Mouse (Mus musculus): Measurements from ENCODE around the gene Col25a1. TPM values are rescaled to one million over a fixed set of nuclear protein-coding genes. Genes with fewer than 3 reads are reported as not detected.
A peak's percentile ranks its signal among the peaks of the same experiment; 100 is the strongest.

Col25a1 gene
- total and polyA plus RNA-seq, 2 experiments from 2014 or later, result 4.2 to 15.7 TPM

DNA sequence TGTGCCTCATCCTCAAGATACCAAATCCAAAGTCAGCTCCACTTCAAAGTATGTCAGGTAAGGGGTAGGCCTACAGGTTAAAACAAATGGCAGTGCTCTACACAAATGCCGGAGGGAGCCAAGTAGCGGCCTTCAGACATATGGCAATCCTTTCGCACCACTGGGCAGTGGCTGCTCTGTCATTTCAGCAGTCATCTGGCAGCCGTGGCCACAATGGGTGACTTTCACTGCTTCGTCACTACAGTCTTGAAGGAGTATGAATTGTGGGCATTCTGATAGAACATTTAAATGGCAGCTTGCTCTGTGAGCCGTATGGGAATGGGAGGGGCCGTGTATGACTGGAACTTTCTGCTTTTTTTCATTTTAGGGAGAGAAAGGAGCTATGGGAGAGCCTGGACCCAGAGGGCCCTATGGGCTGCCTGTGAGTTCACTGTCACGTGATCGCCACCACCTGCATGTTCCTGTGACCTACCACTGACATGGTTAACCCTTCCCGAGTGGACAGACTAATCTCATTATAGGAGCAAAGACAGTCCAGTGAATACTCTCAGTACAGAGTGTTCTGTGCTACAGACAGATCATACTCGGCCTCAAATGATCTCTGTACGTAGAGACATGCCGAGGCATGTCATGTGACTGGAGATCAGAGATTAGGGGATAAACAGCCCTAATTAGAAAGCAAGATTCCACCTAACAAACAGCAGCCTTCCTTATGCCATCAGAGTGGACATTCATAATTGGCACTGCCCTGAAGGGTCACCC, 451.8 kb downstream of the Col25a1 start:
- ATAC-seq, result peak; percentile 66
- Histone ChIP-seq H3K4me1 (ENCODE audit: insufficient read depth, low read length) (no peaks in the 10 kb centered on the region), H3K27ac (no peak overlapping the region), H3K4me2 (ENCODE audit: low read depth, low read length) (no peak overlapping the region), H3K4me3 (ENCODE audit: low read length) (no peak overlapping the region), H3K36me3 (ENCODE audit: insufficient read depth, low read length) (no peaks in the 10 kb centered on the region), H3K9ac (replicated peaks; ENCODE audit: low read length) (no peak overlapping the region), H3K27me3 (ENCODE audit: insufficient read depth, low read length) (no peaks in the 10 kb centered on the region), H3K9me3 (ENCODE audit: low read length) (no peaks in the 10 kb centered on the region)
- no peak for TF ChIP-seq CTCF (IDR thresholded peaks at IDR 0.05; ENCODE audit: low read depth)
- DNase-seq (ENCODE audit: low spot score), result peak; percentile 41
- 74% methylated on average over 13 of the region's 13 CpGs for whole genome bisulfite sequencing

DNA sequence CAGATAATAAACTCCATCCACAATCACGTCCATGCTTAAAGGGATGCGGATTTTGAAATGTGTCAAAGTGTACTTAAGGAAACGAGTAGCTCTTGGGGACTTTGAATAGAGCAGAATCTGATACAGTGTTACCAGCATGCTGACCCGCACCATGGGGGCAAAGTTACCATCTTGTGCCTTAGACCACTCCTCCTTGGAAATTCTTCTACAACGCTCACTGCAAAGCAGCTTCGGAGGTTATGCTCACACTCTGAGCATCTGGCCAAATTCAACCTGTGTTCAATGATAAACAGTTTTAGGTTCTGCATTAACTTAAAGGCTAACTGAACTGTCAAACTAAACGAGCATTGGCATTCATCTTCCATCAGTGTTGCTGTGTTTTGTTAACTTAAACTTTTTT, 452.7 kb downstream of the Col25a1 start:
- Histone ChIP-seq H3K4me1 (ENCODE audit: insufficient read depth, low read length) (no peaks in the 10 kb centered on the region), H3K27me3 (ENCODE audit: insufficient read depth, low read length) (no peaks in the 10 kb centered on the region), H3K4me3 (ENCODE audit: low read length) (no peak overlapping the region), H3K27ac (no peak overlapping the region), H3K9ac (replicated peaks; ENCODE audit: low read length) (no peak overlapping the region), H3K4me2 (ENCODE audit: low read depth, low read length) (no peak overlapping the region), H3K36me3 (ENCODE audit: insufficient read depth, low read length) (no peaks in the 10 kb centered on the region), H3K9me3 (ENCODE audit: low read length) (no peaks in the 10 kb centered on the region)
- 83% methylated on average over 7 of the region's 7 CpGs for WGBS
- no peak for ATAC-seq
- TF ChIP-seq CTCF (IDR thresholded peaks at IDR 0.05; ENCODE audit: low read depth), result no peak
- DNase-seq (ENCODE audit: low spot score), result no peak

DNA sequence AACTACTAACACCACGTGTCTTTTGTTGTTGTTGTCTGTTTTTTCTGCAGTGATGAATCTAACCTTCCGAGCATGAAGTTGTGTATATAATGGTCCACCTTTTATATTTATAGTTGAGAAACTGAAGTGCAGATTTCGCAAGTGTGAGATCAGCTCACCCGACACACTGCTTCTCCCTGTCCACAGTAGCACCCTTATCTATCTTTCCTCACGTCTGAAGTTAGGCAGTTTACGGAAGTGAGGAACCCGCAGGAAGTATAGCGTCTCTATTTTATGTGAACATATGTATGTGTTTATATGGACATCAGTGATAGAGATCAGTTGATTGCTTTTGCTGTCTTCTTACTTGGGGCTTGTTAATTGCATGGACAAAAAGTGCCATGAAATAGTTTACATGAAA, 463.7 kb downstream of the Col25a1 start:
- DNase-seq (ENCODE audit: low spot score) (no peak), ATAC-seq (no peak)
- no peaks in the 10 kb centered on the region for H3K27me3 ChIP-seq (ENCODE audit: insufficient read depth, low read length)
- no peak overlapping the region for H3K27ac ChIP-seq
- 93% methylated on average over 8 of the region's 8 CpGs for WGBS
- H3K4me3 ChIP-seq (ENCODE audit: low read length), result no peak overlapping the region
- H3K4me2 ChIP-seq (ENCODE audit: low read depth, low read length), result no peak overlapping the region
- no peaks in the 10 kb centered on the region for H3K9me3 ChIP-seq (ENCODE audit: low read length)
- TF ChIP-seq CTCF (IDR thresholded peaks at IDR 0.05; ENCODE audit: low read depth), result no peak
- no peak overlapping the region for H3K9ac ChIP-seq (replicated peaks; ENCODE audit: low read length)
- no peaks in the 10 kb centered on the region for H3K4me1 ChIP-seq (ENCODE audit: insufficient read depth, low read length)
- no peaks in the 10 kb centered on the region for H3K36me3 ChIP-seq (ENCODE audit: insufficient read depth, low read length)

DNA sequence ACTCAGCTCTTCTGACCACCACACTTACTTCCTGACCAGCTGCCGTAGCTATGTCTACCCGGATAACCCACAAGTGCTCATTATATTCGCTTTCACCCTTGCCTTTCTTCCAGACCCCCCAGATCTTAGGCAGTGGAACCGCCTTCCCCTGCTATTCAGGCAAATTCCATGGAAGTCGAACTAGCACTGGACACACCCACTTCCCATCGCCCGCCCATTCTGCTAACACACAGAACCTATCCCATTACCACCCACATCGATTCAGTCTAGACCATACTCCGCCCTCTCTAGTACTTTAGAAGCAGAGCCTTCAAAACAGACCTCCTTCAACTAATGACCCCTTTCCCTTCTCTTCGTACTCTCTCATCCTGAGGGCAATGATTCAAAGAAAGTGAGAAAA, 470.2 kb downstream of the Col25a1 start:
- ATAC-seq (no peak), DNase-seq (ENCODE audit: low spot score) (no peak)
- Histone ChIP-seq H3K4me2 (ENCODE audit: low read depth, low read length) (no peak overlapping the region), H3K27ac (no peak overlapping the region), H3K9ac (replicated peaks; ENCODE audit: low read length) (no peak overlapping the region), H3K4me1 (ENCODE audit: insufficient read depth, low read length) (no peaks in the 10 kb centered on the region), H3K36me3 (ENCODE audit: insufficient read depth, low read length) (no peaks in the 10 kb centered on the region), H3K9me3 (ENCODE audit: low read length) (no peaks in the 10 kb centered on the region), H3K27me3 (ENCODE audit: insufficient read depth, low read length) (no peaks in the 10 kb centered on the region), H3K4me3 (ENCODE audit: low read length) (no peak overlapping the region)
- no peak for TF ChIP-seq CTCF (IDR thresholded peaks at IDR 0.05; ENCODE audit: low read depth)
- WGBS, result 84% methylated on average over 10 of the region's 10 CpGs

DNA sequence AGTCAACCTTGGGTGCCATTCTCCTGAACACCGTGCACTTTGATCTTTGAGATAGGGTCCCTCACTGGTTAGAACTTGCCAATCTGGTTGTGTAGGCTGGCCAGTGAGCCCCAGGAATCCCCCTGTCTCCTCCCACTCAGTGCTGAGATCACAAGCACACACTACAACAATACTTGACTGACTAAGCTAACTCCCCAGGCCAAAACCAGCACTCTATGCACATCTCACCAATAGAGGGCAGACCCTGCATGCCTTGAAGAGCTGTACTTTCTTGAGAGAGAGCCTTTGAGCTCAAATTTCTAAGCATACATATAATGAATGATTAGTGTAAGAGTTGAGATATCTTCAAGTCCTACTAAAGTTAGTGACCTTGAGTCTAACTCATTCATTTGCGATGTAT, 476.6 kb downstream of the Col25a1 start:
- no peak overlapping the region for H3K4me3 ChIP-seq (ENCODE audit: low read length)
- no peak overlapping the region for H3K27ac ChIP-seq
- no peak overlapping the region for H3K4me2 ChIP-seq (ENCODE audit: low read depth, low read length)
- no peaks in the 10 kb centered on the region for H3K4me1 ChIP-seq (ENCODE audit: insufficient read depth, low read length)
- ATAC-seq (no peak), DNase-seq (ENCODE audit: low spot score) (peak; percentile 10)
- 88% methylated on average over 2 of the region's 2 CpGs for WGBS
- H3K9me3 ChIP-seq (ENCODE audit: low read length), result no peaks in the 10 kb centered on the region
- TF ChIP-seq CTCF (IDR thresholded peaks at IDR 0.05; ENCODE audit: low read depth), result peak; percentile 62
- no peaks in the 10 kb centered on the region for H3K27me3 ChIP-seq (ENCODE audit: insufficient read depth, low read length)
- no peak overlapping the region for H3K9ac ChIP-seq (replicated peaks; ENCODE audit: low read length)
- H3K36me3 ChIP-seq (ENCODE audit: insufficient read depth, low read length), result no peaks in the 10 kb centered on the region

DNA sequence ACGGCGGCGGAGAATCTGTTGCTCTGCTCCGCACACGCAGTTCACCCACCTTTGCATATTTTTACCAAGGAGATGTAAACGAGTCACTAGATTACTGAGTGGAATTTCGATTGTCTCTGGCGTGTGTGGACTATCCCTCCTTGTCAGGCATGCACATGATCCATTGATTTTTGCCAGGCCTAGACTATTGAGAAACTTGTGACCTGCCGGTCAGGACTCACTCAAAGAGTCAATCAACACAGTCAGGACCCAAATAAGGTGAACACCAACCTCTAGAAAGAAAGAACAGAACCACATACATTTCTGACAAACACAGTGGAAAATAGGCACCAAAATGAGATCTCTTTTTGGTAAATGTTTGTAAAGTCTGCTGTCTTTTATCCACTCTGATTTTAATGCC, 483.1 kb downstream of the Col25a1 start:
- Histone ChIP-seq H3K36me3 (ENCODE audit: insufficient read depth, low read length) (no peaks in the 10 kb centered on the region), H3K9me3 (ENCODE audit: low read length) (no peaks in the 10 kb centered on the region), H3K4me2 (ENCODE audit: low read depth, low read length) (no peak overlapping the region), H3K27ac (no peak overlapping the region), H3K27me3 (ENCODE audit: insufficient read depth, low read length) (no peaks in the 10 kb centered on the region), H3K4me1 (ENCODE audit: insufficient read depth, low read length) (no peaks in the 10 kb centered on the region), H3K4me3 (ENCODE audit: low read length) (no peak overlapping the region), H3K9ac (replicated peaks; ENCODE audit: low read length) (no peak overlapping the region)
- 88% methylated on average over 9 of the region's 9 CpGs for WGBS
- TF ChIP-seq CTCF (IDR thresholded peaks at IDR 0.05; ENCODE audit: low read depth), result no peak
- no peak for DNase-seq (ENCODE audit: low spot score)
- no peak for ATAC-seq

DNA sequence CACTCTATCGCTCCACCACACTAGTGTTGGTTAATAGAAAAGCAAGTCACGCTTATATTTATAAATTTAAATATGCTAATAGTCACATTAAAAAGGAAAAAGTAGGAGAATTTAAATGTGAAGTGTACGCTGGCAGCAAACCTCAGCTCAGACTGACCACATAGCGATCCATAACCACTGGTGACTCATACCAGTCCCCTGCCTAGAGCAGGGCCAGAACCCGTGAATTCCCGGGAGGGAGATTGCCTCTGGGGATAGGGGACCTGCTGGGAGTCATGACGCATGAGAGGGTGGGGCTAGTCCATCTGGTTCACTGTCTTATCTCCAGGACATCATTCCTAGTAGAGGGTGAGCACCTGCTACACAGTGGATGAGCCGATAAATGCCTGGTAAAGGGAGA, 484.3 kb downstream of the Col25a1 start:
- Histone ChIP-seq H3K9me3 (ENCODE audit: low read length) (no peaks in the 10 kb centered on the region), H3K4me3 (ENCODE audit: low read length) (no peak overlapping the region), H3K9ac (replicated peaks; ENCODE audit: low read length) (no peak overlapping the region), H3K27ac (no peak overlapping the region), H3K36me3 (ENCODE audit: insufficient read depth, low read length) (no peaks in the 10 kb centered on the region), H3K4me2 (ENCODE audit: low read depth, low read length) (no peak overlapping the region), H3K27me3 (ENCODE audit: insufficient read depth, low read length) (no peaks in the 10 kb centered on the region), H3K4me1 (ENCODE audit: insufficient read depth, low read length) (no peaks in the 10 kb centered on the region)
- no peak for ATAC-seq
- DNase-seq (ENCODE audit: low spot score), result no peak
- no peak for TF ChIP-seq CTCF (IDR thresholded peaks at IDR 0.05; ENCODE audit: low read depth)
- 60% methylated on average over 8 of the region's 8 CpGs for WGBS
